Mouse (Mus musculus): ENCODE data around the gene Map3k7. TPM values are rescaled to one million over a fixed set of nuclear protein-coding genes. Genes with fewer than 3 reads are reported as not detected.

The Map3k7 gene
- polyA plus RNA-seq, 1 experiment from 2014 or later = 38.3 TPM

GRCm38 (mm10) chr4:31936358-31936757 lies 27.5 kb upstream of the Map3k7 start:
- 0% methylated on average over 8 of the region's 8 CpGs for WGBS
- H3K4me2 ChIP-seq (ENCODE audit: low read length) = peak overlapping the region; percentile 85
- no peak overlapping the region for H3K9ac ChIP-seq (replicated peaks; ENCODE audit: low read length)
- peaks cover 35% of the 10 kb centered on the region; the same call in 1 of the 2 replicates for H3K27me3 ChIP-seq (ENCODE audit: control insufficient read depth, insufficient read depth, low read length)
- DNase-seq (peak; percentile 43), ATAC-seq (ENCODE audit: low FRiP score, low TSS enrichment) (no peak)
- no peak overlapping the region for H3K27ac ChIP-seq (replicated peaks; ENCODE audit: low read depth, low read length)
- H3K36me3 ChIP-seq (ENCODE audit: control insufficient read depth, insufficient read depth, low read length) = no peaks in the 10 kb centered on the region
- H3K4me1 ChIP-seq (ENCODE audit: control insufficient read depth, insufficient read depth, low read length) = peaks cover 15% of the 10 kb centered on the region; the same call in 1 of the 2 replicates
- no peak overlapping the region for H3K4me3 ChIP-seq (replicated peaks; ENCODE audit: low read depth, low read length)
- no peaks in the 10 kb centered on the region for H3K9me3 ChIP-seq (ENCODE audit: control insufficient read depth, low read length)

DNA sequence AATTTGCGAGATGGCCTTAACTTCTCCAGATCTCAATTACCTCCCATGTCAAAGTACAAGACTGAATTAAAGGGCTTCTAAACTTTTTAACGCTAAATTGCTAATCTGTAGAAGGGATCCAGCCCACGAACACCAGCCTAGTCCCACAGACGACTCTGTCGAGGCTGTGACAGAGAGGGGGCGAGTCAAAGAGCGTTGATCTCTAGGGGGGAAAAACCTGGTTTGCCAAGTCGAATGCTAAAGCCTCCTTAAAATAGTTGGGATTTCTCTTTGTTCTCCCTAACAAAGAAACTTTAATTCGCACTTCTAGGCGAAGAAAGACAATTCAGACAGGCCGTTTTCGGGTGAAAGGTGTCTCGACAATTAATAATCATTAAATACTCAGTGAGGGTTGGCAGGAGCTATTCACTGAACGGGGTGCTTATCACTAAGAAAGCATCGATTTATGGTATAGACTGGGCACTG lies 27.0 kb upstream of the Map3k7 start:
- peaks cover 35% of the 10 kb centered on the region; the same call in 1 of the 2 replicates for H3K27me3 ChIP-seq (ENCODE audit: control insufficient read depth, insufficient read depth, low read length)
- 0 out of 2 replicates have a peak overlapping the region, but pooled peaks have one; percentile 46 for H3K27ac ChIP-seq (replicated peaks; ENCODE audit: low read depth, low read length)
- H3K4me3 ChIP-seq (replicated peaks; ENCODE audit: low read depth, low read length) = peak overlapping the region; percentile 41
- H3K9me3 ChIP-seq (ENCODE audit: control insufficient read depth, low read length) = no peaks in the 10 kb centered on the region
- no peaks in the 10 kb centered on the region for H3K36me3 ChIP-seq (ENCODE audit: control insufficient read depth, insufficient read depth, low read length)
- 1% methylated on average over 15 of the region's 15 CpGs for WGBS
- no peak for ATAC-seq (ENCODE audit: low FRiP score, low TSS enrichment)
- DNase-seq = no peak
- H3K4me2 ChIP-seq (ENCODE audit: low read length) = peak overlapping the region; percentile 85
- H3K9ac ChIP-seq (replicated peaks; ENCODE audit: low read length) = peak overlapping the region; percentile 59
- peaks cover 15% of the 10 kb centered on the region; the same call in 1 of the 2 replicates for H3K4me1 ChIP-seq (ENCODE audit: control insufficient read depth, insufficient read depth, low read length)

GRCm38 (mm10) chr4:31937376-31938281 lies 26.3 kb upstream of the Map3k7 start:
- peak overlapping the region; percentile 85 for H3K4me2 ChIP-seq (ENCODE audit: low read length)
- H3K36me3 ChIP-seq (ENCODE audit: control insufficient read depth, insufficient read depth, low read length) = no peaks in the 10 kb centered on the region
- no peaks in the 10 kb centered on the region for H3K9me3 ChIP-seq (ENCODE audit: control insufficient read depth, low read length)
- WGBS = 2% methylated on average over 35 of the region's 36 CpGs
- H3K4me1 ChIP-seq (ENCODE audit: control insufficient read depth, insufficient read depth, low read length) = peaks cover 15% of the 10 kb centered on the region; the same call in 1 of the 2 replicates
- peak overlapping the region; percentile 46 for H3K27ac ChIP-seq (replicated peaks; ENCODE audit: low read depth, low read length)
- H3K27me3 ChIP-seq (ENCODE audit: control insufficient read depth, insufficient read depth, low read length) = peaks cover 31% of the 10 kb centered on the region; the same call in 1 of the 2 replicates
- peak overlapping the region; percentile 59 for H3K9ac ChIP-seq (replicated peaks; ENCODE audit: low read length)
- ATAC-seq (ENCODE audit: low FRiP score, low TSS enrichment) (peak; percentile 68), DNase-seq (peak; percentile 52)
- H3K4me3 ChIP-seq (replicated peaks; ENCODE audit: low read depth, low read length) = peak overlapping the region; percentile 41

GRCm38 (mm10) chr4:31938416-31939106 lies 25.3 kb upstream of the Map3k7 start:
- Histone ChIP-seq H3K36me3 (ENCODE audit: control insufficient read depth, insufficient read depth, low read length) (no peaks in the 10 kb centered on the region), H3K4me3 (replicated peaks; ENCODE audit: low read depth, low read length) (no peak overlapping the region), H3K27ac (replicated peaks; ENCODE audit: low read depth, low read length) (no peak overlapping the region), H3K4me1 (ENCODE audit: control insufficient read depth, insufficient read depth, low read length) (peaks cover 15% of the 10 kb centered on the region; the same call in 1 of the 2 replicates), H3K9ac (replicated peaks; ENCODE audit: low read length) (no peak overlapping the region), H3K9me3 (ENCODE audit: control insufficient read depth, low read length) (no peaks in the 10 kb centered on the region), H3K4me2 (ENCODE audit: low read length) (no peak overlapping the region), H3K27me3 (ENCODE audit: control insufficient read depth, insufficient read depth, low read length) (peaks cover 22% of the 10 kb centered on the region; the same call in 1 of the 2 replicates)
- 29% methylated on average over 9 of the region's 9 CpGs for WGBS
- ATAC-seq (ENCODE audit: low FRiP score, low TSS enrichment) = no peak
- peak; percentile 91 for DNase-seq

DNA sequence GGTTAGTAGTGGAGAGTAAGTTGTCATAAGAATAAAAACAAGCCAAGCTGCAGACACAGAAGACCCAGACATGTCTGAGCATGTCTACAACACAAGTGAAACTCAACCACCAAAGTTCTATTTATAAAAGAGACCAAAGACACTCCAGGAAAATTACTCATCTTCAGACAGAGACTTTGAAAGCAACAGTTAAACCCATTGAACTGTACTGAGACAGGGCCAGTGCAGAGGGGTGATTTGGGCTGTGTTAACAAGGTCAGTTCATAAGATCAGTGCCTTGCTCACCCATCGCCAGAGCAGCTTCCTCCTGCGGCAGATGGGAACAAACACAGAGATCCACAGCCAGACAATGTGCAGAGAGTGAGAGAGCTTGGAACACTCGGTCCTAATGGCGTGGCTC lies 22.3 kb upstream of the Map3k7 start:
- peaks cover 14% of the 10 kb centered on the region; the same call in 1 of the 2 replicates for H3K4me1 ChIP-seq (ENCODE audit: control insufficient read depth, insufficient read depth, low read length)
- 67% methylated on average over 4 of the region's 4 CpGs for WGBS

DNA sequence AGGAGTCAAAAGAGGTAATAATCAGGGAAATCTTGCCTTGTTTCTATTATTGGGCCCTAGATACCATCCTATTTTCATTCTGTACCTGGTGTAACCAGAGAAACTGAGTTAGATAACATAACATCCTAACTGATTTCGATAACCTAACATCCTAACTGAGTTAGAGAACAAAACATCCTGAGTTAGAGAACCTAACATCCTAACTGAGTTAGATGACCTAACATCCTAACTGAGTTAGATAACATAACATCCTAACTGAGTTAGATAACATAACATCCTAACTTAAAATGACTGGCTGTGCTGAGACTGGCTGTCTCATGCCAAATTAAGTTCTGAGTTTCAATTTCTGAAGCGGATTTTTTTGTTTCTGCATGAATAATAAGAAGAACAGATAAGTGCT lies 20.9 kb upstream of the Map3k7 start:
- ATAC-seq (ENCODE audit: low FRiP score, low TSS enrichment) (no peak), DNase-seq (no peak)
- Histone ChIP-seq H3K36me3 (ENCODE audit: control insufficient read depth, insufficient read depth, low read length) (no peaks in the 10 kb centered on the region), H3K9me3 (ENCODE audit: control insufficient read depth, low read length) (no peaks in the 10 kb centered on the region), H3K4me2 (ENCODE audit: low read length) (no peak overlapping the region), H3K4me1 (ENCODE audit: control insufficient read depth, insufficient read depth, low read length) (peaks cover 3% of the 10 kb centered on the region; the same call in 1 of the 2 replicates), H3K4me3 (replicated peaks; ENCODE audit: low read depth, low read length) (no peak overlapping the region), H3K9ac (replicated peaks; ENCODE audit: low read length) (no peak overlapping the region), H3K27me3 (ENCODE audit: control insufficient read depth, insufficient read depth, low read length) (peaks cover 10% of the 10 kb centered on the region; the same call in 1 of the 2 replicates), H3K27ac (replicated peaks; ENCODE audit: low read depth, low read length) (no peak overlapping the region)
- WGBS = 87% methylated on average over 2 of the region's 2 CpGs

More for the DNA sequence above, 22.3 kb upstream of the Map3k7 start:
- Histone ChIP-seq H3K9me3 (ENCODE audit: control insufficient read depth, low read length) (no peaks in the 10 kb centered on the region), H3K36me3 (ENCODE audit: control insufficient read depth, insufficient read depth, low read length) (no peaks in the 10 kb centered on the region), H3K4me3 (replicated peaks; ENCODE audit: low read depth, low read length) (no peak overlapping the region), H3K27me3 (ENCODE audit: control insufficient read depth, insufficient read depth, low read length) (peaks cover 10% of the 10 kb centered on the region; the same call in 1 of the 2 replicates), H3K4me2 (ENCODE audit: low read length) (no peak overlapping the region), H3K27ac (replicated peaks; ENCODE audit: low read depth, low read length) (no peak overlapping the region), H3K9ac (replicated peaks; ENCODE audit: low read length) (no peak overlapping the region)
- DNase-seq (no peak), ATAC-seq (ENCODE audit: low FRiP score, low TSS enrichment) (no peak)

GRCm38 (mm10) chr4:31964194-31964875 lies 438 bp downstream of the Map3k7 start:
- DNase-seq (no peak), ATAC-seq (ENCODE audit: low FRiP score, low TSS enrichment) (no peak)
- H3K9ac ChIP-seq (replicated peaks; ENCODE audit: low read length) = peak overlapping the region; percentile 78
- no peaks in the 10 kb centered on the region for H3K9me3 ChIP-seq (ENCODE audit: control insufficient read depth, low read length)
- H3K4me3 ChIP-seq (replicated peaks; ENCODE audit: low read depth, low read length) = peak overlapping the region; percentile 77
- H3K36me3 ChIP-seq (ENCODE audit: control insufficient read depth, insufficient read depth, low read length) = no peaks in the 10 kb centered on the region
- peak overlapping the region; percentile 97 for H3K27ac ChIP-seq (replicated peaks; ENCODE audit: low read depth, low read length)
- peak overlapping the region; percentile 82 for H3K4me2 ChIP-seq (ENCODE audit: low read length)
- under 1% methylated on average over 44 of the region's 47 CpGs for WGBS
- no peaks in the 10 kb centered on the region for H3K27me3 ChIP-seq (ENCODE audit: control insufficient read depth, insufficient read depth, low read length)
- peaks cover 10% of the 10 kb centered on the region for H3K4me1 ChIP-seq (ENCODE audit: control insufficient read depth, insufficient read depth, low read length)

DNA sequence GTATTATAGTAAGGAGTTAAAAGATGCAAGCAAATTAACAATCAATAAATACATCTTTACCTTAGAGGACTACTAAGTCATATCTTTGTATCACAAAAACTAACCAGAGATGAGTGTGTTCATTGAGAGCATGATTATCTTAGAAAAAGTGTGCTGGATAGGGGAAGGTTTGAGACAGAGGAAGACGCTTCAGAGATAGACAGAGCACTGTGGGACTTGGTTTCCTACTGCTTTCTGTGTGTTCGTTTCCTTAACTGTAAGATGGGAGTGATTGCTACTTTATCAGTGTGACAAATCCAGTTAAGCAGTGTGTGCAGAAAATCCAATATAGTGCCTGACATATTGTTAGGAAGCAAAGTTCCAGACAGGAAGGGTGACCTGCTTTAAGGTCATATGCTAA lies 1.3 kb downstream of the Map3k7 start:
- Histone ChIP-seq H3K9me3 (ENCODE audit: control insufficient read depth, low read length) (no peaks in the 10 kb centered on the region), H3K36me3 (ENCODE audit: control insufficient read depth, insufficient read depth, low read length) (no peaks in the 10 kb centered on the region), H3K4me3 (replicated peaks; ENCODE audit: low read depth, low read length) (no peak overlapping the region), H3K4me1 (ENCODE audit: control insufficient read depth, insufficient read depth, low read length) (peaks cover 10% of the 10 kb centered on the region), H3K4me2 (ENCODE audit: low read length) (peak overlapping the region; percentile 82), H3K27ac (replicated peaks; ENCODE audit: low read depth, low read length) (no peak overlapping the region), H3K9ac (replicated peaks; ENCODE audit: low read length) (peak overlapping the region; percentile 78; the same call in 1 of the 2 replicates), H3K27me3 (ENCODE audit: control insufficient read depth, insufficient read depth, low read length) (no peaks in the 10 kb centered on the region)
- no peak for DNase-seq
- WGBS = 33% methylated on average over 2 of the region's 2 CpGs
- ATAC-seq (ENCODE audit: low FRiP score, low TSS enrichment) = no peak

Measured in midbrain, embryonic 14.5 days (tissue).